Mouse (Mus musculus): ENCODE results near the gene Smpd2.

Smpd2 gene

DNA sequence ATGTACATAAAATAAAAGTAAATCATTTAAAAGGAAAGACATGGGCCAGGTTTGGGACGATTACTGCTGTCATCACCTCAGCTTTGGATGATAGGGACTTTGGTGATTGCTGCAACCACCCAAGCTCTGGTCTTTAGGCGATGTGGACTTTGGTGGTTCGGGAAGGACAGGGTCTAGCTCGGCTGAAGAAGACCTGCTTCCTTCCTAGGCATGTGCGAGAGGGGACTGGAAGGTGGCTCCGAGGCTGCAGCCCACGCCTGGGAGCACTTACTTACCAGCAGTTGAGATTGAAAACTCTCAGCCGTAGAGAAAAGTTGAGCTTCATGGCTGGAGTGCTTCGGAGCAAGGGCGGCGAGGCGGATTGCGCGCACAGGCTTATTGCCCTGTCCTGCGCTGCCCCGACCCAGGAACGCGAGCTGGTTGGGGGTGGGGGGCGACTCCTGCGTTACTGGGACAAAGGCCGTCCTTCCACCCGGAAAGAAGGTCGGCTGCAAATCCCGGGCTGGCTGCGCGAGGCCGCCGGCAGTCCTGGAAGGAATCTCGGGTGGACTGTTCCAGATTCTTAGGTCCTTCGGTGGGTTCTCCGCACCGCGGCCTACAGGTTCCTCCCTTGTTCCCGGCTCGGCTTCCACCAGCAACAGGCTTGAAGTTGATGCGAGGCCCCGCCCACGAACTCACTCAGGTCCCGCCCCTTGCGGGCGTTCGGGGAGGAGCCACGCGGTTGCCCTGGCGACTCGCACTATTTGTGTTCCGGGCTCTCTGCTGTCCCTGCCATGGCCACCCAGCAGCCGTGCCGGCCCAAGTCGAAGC lies at the start of gene Smpd2, which contains the start of gene Ppil6:
Gene Smpd2, minus strand, starts transcription at position 662 of the 810 bp plus-strand sequence.
Gene Ppil6, plus strand, starts transcription at position 732 of the 810 bp plus-strand sequence.
- peak; percentile 95 for DNase-seq (ENCODE audit: low read depth, low spot score)

DNA sequence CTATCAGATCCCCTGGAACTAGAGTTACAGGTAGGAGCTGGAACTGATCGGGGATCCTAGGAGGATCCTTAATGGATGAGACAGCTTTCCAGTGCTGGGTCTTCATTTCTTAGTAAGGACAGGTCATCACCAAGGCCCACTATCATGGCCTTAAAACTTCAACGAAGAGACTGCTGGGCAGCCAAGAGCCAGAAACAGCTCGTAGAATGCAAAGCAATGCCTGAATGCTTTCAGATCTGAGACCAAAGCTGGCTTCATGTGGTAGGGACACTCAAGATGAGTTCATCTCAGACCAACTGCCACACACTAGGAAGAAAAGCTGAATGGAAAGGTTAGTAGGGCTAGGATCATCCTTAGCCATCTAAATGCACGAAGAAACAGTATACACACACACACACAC lies 48.8 kb upstream of the Smpd2 start:
- DNase-seq (ENCODE audit: low read depth, low spot score): no peak

DNA sequence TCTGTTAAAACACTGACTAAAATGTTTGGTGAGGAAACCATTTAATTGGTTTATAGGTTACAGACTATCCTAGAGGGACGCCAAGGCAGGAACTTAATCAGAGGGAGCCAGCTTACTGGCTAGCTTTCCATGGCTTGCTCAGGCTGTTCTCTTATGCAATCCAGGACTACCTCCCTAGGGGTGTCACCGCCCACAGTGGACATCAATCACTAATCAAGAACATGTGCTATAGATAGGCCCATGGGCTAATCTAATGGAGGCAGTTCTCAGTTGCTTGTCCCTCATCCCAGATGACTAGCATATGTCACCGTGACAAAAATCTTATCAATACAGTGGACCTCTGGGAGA lies 47.8 kb upstream of the Smpd2 start:
- DNase-seq (ENCODE audit: low read depth, low spot score): no peak

DNA sequence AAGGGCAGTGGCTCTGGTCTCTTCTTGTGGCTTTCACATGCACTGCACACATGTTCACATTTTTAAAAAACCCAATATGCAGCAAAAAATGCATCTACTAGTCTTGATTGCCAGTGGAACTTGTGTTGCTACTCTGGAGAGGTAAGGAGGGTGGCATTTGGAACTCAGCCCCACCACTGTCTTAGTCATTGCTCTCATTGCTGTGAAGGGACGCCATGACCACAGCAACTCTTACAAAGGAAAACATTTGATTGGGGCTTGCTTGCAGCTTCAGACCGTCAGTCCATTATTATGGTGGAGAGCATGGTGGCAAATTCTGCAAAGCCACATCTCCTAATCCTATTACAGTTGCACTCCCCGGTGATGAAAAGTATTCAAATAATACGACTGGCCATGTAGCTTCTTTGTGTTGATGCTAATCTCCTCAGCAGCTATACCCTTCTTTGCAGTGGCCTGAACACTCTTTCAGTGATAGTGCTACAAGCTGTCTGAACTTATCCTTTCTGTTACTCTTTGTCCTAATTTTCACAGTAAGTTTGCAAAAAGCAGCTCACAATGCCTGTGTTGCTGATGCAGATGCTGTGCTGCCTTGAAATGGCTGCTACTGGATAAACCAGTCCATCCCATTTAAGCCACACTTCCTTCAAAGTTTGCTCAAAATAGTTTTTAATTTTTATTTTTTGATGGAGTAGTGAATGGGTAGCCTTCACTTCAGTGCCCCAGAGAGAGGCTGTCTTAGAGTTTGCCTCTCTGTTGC lies 47.2 kb upstream of the Smpd2 start:
- no peak for DNase-seq (ENCODE audit: low read depth, low spot score)

DNA sequence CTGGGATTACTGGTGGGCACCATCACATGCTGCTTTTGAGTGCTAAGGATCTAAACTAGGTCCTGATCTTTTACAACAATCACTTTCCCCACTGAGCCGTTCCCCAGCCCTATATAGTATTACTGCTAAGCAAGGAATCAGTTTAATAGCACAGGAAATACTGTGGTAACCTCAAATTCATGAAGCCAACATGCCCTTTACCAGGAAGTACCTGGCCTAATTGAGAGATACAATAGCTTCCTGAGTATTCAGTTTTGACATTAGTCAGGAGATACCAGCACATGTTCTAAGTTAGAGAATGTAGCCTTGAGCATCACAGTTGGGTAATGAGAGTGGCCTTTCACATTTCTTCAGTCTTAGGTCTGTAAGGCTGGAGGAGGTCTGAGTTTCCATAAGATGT lies 46.5 kb upstream of the Smpd2 start:
- no peak for DNase-seq (ENCODE audit: low read depth, low spot score)

DNA sequence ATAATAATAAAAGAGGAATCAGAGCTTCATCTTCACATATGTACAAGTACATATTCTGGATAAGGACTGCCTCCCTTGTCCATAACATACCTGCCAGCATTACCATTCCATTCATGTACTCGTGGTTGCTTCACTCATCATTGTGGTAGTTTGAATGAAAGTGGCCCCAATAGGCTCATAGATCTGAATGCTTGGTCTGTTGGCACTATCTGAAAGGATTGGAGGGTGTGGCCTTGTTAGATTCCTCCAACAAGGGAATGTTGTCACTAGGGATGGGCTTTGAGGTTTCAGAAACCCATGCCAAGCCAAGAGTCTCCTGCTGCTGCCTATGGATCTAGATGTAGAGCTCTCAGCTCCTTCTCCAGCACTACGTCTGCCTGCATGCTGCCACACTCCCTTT lies 45.8 kb upstream of the Smpd2 start:
- DNase-seq (ENCODE audit: low read depth, low spot score): no peak

DNA sequence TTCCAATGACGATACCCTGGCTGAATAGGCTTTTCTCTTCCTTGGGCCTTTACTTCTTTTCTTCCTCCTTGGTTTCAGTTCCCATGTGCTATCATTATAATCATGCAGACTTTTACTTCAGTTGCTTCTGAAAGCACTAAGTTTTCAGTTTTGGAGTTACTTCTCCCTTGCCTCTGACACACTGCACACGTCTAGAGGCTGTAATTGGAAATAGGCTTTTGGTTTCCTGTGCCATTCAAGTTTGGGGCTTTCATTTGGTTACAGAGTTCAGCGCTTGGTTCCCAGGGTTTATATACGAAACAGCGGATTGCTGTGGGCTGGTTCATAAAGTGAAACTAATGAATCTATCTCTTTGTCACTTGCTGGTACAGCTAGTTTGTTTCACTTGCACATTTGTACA lies 39.8 kb upstream of the Smpd2 start:
- DNase-seq (ENCODE audit: low read depth, low spot score): no peak

DNA sequence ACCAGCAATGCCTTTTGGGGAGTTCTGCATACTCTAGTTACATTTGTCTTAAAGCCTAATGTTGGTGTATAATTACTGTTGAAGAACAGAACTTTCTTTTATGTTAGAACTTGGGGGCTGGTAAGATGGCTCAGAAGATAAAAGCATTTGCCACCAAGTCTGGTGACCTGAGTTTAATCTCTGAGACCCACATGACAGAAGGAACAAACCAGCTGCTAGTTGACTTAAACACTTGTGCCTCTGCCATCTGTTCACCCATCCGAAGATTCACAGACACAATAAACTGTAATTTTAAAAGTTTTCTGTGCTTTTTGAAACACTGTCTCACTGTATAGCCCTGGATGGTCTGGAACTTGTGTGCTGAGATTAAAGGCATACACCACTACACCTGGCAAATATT lies 35.5 kb upstream of the Smpd2 start:
- DNase-seq (ENCODE audit: low read depth, low spot score): no peak

DNA sequence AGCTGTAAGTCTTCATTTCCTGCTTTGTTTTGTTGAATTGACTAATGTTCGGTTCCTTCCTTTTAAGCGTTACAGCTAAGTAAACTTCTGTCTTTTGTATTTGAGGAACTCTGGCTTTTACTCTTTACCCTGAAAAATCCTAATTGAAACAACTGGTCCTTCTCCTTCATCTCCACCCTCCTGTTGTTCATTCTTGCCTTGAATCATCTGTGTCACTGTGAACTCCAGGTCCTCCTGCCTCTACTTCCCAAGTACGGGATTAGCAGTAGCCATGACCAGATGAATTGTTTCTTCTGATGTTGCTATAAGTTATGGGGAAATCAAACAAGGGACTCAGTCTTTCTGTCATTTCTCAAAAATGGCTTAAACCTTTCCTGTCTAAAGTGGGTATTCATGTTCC lies 33.2 kb upstream of the Smpd2 start:
- no peak for DNase-seq (ENCODE audit: low read depth, low spot score)

DNA sequence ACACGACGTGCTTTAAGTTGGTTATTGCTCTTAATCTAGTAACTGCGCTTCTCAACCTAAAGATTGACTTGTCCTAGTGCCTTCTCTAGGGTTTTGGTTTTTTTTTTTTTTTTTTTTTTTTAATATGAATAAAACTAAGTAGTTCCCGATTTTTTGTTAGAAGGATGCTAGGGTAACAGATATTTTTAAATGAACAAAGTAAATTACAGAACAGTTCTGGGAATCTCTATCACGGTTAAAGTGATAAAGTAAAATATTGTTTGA lies 30.2 kb upstream of the Smpd2 start:
- no peak for DNase-seq (ENCODE audit: low read depth, low spot score)

DNA sequence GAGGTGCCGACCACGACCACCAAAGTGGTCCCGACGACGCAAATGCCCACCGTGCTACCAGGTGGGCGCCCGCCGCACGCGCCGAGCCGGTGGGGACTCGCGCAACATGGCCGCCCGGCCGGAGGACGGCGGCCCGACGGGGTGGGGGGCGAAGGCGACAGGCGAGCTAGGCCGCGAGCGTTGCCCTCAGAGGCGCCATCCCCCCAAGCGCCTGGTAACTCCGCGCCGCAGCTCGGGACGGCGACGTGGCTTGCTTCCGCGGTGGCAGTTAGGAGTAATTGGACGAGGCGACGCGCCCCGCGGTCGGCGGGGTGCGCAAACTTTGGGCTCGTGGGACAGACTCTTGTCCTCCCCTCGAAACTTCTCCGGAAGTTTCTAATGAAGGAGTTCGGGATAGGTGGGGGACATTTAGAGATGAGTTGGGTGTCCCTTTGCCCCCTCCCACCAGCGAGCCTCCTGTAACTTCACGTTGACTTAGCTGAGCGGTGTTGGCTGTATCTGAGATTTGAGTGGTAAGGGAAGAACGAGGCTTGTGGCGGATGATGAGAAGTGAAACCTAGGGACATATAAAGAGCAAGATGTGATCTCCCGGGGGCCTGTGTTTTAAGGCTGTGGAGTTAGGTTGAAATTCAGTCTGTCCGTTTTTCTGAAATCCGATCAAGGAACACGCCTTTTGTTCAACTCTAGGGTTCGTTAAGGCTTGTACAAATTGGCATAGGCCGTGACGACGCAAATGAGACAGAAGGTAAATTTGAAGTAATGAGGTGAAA lies 29.7 kb upstream of the Smpd2 start:
- peak; percentile 51 for DNase-seq (ENCODE audit: low read depth, low spot score)

DNA sequence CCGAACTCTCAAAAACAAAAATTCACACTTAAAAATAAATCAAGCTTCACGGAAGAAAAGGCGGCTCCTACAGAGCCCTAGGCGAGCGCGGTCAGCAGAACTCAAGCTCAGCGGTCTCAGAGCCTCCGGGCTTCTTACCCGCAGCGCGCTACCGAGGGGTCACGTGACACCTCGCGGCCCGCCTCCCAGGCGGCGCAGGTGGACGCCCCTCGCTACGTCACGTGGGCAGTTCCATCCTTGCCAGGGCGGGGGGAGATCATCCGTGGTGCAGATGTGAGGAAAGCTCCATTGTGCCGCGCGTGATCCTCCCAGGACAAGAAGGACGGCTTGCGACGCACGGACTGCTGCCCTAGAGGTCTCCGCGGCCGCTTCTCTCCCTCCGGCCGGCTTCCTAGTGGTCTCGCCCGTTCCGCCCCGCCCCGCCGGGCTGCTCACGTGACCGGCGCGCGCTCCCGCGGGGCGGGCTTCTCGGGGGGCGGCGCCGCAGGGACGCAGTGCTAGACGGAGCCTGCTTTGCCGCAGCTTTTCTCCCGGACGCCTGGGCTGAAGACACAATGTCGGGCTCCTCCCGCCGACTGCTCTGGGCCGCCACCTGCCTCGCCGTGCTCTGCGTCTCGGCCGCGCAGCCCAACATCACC lies 28.9 kb upstream of the Smpd2 start, which contains the start of gene Cd164:
Gene Cd164, plus strand, starts transcription at position 434 of the 638 bp plus-strand sequence.
- peak; percentile 98 for DNase-seq (ENCODE audit: low read depth, low spot score)

DNA sequence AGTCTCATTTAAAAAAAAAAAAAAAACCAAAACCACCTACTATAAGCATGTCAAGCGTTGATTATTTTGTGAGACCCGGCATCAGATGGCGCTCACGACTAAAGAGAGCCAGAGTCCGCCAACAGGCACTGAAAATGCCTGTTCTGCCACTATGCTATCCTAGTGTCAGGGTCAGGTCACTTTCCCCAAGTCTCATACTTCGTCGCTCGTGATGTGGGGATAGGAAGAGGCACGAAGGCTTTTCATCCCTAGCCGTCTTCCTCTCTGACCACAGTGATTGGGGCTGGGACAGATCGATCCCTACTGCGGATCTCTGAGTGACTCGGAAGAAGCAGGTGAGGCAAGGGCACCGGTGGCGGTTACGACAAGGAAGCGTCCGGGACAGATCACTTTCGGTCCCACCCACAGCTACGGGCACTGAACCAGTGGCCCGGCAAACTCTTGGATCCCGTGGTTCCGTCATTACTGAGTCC lies 28.4 kb upstream of the Smpd2 start:
- peak; percentile 92 for DNase-seq (ENCODE audit: low read depth, low spot score)

DNA sequence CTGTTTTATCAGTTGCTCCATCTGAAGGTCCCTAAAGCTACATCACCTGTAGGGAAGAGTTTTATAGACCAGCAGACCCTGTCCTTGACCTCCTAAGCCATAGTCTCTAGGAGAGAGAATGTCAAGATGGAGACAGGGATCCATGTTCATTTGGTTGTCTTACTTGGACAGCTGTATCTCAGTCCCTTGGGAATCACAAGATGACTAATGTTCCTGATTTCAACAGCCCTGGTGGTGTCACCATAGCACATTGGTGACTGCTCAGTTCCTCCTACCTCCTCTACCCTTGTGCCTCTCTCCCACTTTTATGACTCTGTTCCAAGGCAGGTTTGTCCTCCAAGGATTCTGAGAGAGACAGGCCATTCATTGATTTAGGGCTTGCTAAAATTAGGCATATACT lies 24.8 kb upstream of the Smpd2 start:
- peak; percentile 12 for DNase-seq (ENCODE audit: low read depth, low spot score)

DNA sequence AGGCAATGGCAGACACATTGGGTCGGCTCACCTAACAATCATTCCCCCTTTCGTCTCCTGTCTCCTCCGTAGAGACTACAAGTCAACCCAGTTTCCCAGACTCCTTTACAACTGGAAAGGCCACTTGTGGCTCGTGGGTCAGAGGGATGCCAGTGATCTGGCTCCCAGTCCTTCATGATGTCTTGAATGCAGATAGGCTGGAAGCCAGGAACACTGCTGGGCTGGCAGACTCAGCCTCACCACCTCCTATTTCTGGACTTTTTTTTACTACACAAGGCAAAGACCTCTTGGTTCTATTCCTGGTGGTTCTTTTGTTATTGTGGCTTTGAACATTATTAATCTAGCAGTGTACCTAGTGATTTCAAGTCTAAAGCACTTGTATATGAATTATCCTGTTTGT lies 24.1 kb upstream of the Smpd2 start:
- DNase-seq (ENCODE audit: low read depth, low spot score): no peak

DNA sequence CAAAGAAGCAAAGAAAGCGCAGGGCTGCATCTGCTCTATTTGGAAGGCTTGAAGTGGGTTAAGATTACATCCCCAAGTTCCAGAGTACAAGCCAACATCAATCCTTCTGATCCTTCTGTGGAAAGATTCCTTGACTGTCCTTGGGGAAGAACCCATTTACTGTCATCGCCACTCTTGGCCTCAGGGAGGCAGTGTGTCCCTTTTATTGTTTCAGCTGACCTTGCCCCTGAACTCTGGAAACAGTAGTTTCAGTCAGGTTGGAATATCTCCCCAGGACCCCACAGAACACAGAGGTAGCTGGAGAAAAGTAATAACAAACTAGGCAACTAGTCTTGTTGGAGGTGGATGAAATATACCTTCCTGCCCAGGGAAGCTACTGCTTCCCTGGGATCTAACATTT lies 19.0 kb upstream of the Smpd2 start:
- DNase-seq (ENCODE audit: low read depth, low spot score): peak; percentile 36

DNA sequence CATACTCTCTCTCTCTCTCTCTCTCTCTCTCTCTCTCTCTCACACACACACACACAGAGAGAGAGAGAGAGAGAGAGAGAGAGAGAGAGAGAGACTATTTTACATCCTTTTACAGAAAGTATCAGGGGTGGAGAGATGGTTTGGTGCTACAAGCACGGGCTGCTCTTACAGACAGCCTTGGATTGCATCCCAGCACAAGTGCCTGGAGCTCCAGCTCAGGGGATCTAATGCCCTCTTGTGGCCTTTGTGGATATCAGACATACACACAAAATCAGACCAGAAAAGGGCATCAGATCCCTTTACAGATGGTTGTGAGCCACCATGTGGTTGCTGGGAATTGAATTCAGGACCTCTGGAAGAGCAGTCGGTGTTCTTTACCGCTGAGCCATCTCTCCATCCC lies 15.3 kb upstream of the Smpd2 start:
- peak; percentile 96 for DNase-seq (ENCODE audit: low read depth, low spot score)

DNA sequence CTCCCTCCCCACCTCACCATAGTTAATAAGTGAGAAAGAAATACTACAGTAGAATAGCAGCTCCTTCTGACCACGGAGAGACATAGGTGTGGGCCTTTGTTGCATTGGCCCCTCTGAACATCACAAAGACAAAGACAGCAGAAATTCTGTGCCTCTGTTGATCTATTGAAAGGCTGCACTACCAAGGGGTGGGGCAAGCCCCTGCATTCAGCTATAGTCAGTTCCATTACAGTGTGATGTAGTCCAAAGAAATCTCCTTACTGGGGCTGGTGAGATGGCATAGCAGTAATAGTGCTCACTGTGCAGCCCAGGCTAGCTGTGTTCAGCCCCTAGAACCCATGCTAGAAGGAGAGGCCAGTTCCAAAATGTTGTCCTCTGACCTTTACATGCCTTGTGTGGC lies 14.8 kb upstream of the Smpd2 start:
- no peak for DNase-seq (ENCODE audit: low read depth, low spot score)

DNA sequence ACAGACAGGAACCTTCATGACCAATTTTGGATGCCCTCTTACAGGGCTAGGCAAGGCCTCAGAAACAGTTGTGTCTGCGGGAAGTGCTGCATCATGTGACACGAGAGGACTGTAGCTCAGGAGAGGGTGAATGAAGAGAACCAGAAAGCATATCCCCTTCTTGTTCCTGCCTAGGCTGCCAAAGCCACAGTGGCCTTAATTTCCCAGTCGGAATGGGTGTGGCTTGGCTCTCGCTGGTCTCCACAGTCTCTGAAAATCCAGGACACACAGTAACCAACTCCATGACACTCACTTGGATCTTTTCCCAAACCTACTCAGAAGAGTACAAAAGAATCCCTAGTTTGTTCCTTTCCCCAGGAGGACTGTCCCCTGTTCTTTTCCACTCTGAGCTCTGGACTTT lies 10.8 kb upstream of the Smpd2 start:
- peak; percentile 54 for DNase-seq (ENCODE audit: low read depth, low spot score)

DNA sequence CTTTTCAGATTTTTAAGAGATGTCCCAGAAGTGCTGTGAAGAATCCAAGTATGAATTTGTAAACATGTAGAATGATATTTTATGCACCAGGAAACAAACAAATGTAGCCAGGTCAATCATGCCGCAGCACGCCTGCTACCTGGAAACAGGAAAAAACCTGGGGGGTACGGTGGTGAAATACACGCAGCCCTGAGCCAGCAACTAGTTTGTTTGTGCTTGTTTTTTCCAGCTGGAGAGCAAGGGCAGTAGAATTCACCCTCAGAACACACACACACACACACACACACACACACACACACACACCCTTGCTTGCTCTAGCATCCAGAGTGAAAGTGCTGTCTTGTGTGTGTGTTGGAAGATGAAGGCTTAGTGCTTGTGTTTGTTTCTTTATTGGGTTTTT lies 942 bp upstream of the Smpd2 start:
- DNase-seq (ENCODE audit: low read depth, low spot score): no peak

DNA sequence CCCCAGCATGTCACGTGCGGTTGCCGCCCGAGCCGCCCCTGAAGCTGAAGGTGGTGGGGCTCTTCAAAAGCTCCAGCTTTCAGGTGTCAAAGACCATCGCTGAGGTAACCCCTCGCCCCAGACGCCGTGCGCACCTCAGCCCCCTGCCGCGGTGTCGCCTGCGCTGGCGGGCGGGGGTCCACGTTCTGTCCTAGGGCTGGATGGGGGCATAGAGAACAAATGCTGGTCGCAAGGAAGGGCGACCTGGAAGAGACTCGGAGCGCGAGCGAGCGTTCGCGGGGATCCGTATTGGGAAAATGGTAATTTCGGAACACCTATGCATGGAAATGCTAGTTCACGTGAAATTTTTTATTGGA lies 327 bp upstream of the Smpd2 start:
- no peak for DNase-seq (ENCODE audit: low read depth, low spot score)

DNA sequence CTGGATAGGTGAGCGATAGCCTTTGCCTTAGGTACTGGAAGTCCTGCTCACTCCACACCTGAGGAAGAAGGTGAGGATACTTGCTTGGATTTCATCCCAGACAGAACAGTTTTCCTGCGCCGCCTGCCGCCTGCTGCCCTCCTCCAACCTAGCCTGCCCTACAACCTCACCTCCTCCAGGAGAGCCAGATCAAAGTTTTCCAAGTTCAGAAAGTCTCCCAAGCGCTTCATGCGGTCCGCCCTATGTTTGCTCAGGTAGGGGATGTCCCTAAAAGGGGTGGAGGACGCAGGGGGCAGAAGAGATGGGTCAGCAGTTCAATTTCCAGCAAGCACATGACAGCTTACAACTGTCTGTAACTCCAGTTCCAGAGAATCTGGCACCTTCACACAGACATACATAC lies 875 bp downstream of the Smpd2 start:
- no peak for DNase-seq (ENCODE audit: low read depth, low spot score)
